Mouse (Mus musculus) lung, postnatal 0 days (tissue): ENCODE measurements at regions not wholly inside any gene's neighbourhood (a gene's known extent, or its start where the extent isn't known, plus 50 kb on each side); places are given as distances from the start of the nearest gene placed in this dataset.

Source experiments
- CTCF ChIP-seq: IDR thresholded peaks from 2 replicates; pipeline ENCODE4 v1.5.1; 2016; ENCODE audit warnings: antibody characterized with exemption, mild to moderate bottlenecking
- EP300 ChIP-seq: IDR thresholded peaks from 2 replicates; pipeline ENCODE4 v1.6.1; 2016; ENCODE audit warnings: antibody characterized with exemption, mild to moderate bottlenecking, control low read depth

- TF ChIP-seq CTCF (no peak), EP300 (no peak)
Observed at GRCm38 (mm10) chr16:65718791-65719472, 96.1 kb upstream of the Vgll3 start.
